Mouse (Mus musculus) neural tube, embryonic 12.5 days (tissue): ENCODE measurements at regions not wholly inside any gene's neighbourhood (a gene's known extent, or its start where the extent isn't known, plus 50 kb on each side); places are given as distances from the start of the nearest gene placed in this dataset.

ENCODE experiments used
- ATAC-seq: fragments of 200-750 bp; cut with Nextera tagmentation; 2 replicates; pipeline ENCODE4 v1.8.0; 2017; ENCODE audit warnings: low read depth, mild to moderate bottlenecking, moderate TSS enrichment, moderate library complexity; ENCODE audit not compliant: low FRiP score
- H3K27ac ChIP-seq: fragments of 300-500 bp; sonication (generic); 2 replicates; pipeline ENCODE4 v1.5.1; 2016
- H3K27me3 ChIP-seq: fragments of 300-500 bp; sonication (generic); replicated peaks from 2 replicates; pipeline ENCODE4 v1.6.1; 2016; ENCODE audit warnings: mild to moderate bottlenecking
- H3K36me3 ChIP-seq: fragments of 300-500 bp; sonication (generic); 2 replicates; pipeline ENCODE4 v1.6.1; 2016; ENCODE audit warnings: mild to moderate bottlenecking
- H3K4me1 ChIP-seq: fragments of 300-500 bp; sonication (generic); 2 replicates; pipeline ENCODE4 v1.6.1; 2016
- H3K4me2 ChIP-seq: fragments of 300-500 bp; sonication (generic); replicated peaks from 2 replicates; pipeline ENCODE4 v1.6.1; 2016; ENCODE audit warnings: mild to moderate bottlenecking
- H3K4me3 ChIP-seq: fragments of 300-500 bp; sonication (generic); 2 replicates; pipeline ENCODE4 v1.5.1; 2016
- H3K9ac ChIP-seq: fragments of 300-500 bp; sonication (generic); 2 replicates; pipeline ENCODE4 v1.6.1; 2016; ENCODE audit warnings: mild to moderate bottlenecking
- H3K9me3 ChIP-seq: fragments of 300-500 bp; sonication (generic); 2 replicates; pipeline ENCODE4 v1.6.1; 2016; ENCODE audit warnings: mild to moderate bottlenecking
- WGBS: fragments of 180-500 bp; shearing (Covaris S2); methylation state at CpG from one replicate; pipeline ENCODE4 v1.1.7; 2016; 5-methylcytosine and 5-hydroxymethylcytosine counted together

DNA sequence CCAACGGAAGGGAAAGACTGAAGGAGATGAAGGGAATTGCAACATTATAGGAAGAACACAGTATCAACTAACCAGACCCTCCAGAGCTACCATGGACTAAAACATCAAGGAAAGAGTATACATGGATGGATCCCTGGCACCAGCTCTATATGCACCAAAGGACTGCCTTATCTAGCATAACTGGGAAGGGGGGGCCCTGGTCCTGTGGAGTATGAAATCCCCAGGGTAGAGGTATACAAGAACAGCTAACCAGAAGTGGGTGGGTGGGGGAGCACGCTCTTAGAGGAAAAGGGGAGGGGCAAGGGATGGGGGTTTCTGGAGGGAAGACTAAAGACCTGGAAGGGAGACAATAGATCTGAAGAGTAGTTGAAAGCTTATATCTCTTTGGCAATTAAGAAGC is 1085.0 kb upstream of the Pcdh20 start:
- Histone ChIP-seq H3K4me1 (no peaks in the 10 kb centered on the region), H3K9me3 (no peaks in the 10 kb centered on the region), H3K4me2 (no peak overlapping the region), H3K27ac (no peak overlapping the region), H3K27me3 (no peaks in the 10 kb centered on the region), H3K4me3 (no peak overlapping the region), H3K36me3 (no peaks in the 10 kb centered on the region), H3K9ac (no peak overlapping the region)
- 66% methylated on average over 2 of the region's 2 CpGs for WGBS
- ATAC-seq = no peak

DNA sequence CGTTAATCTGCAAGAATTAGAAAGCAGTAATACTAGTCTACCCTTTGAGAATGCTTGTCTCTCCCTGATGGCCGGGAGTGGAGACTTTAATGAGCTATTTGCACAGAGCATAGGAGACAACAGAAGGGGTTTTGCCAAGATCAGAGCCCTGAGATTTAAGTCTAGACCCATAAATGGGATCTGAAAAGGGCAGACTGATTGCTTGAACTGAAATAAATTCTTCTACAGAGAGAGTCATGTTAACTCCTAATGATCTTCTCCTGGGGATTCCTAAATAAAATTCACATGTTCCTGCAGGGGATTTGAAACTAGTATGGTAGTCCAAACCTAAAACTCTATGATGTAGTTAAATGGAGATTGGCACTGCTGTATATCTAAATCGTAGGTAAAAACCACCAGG is 1082.9 kb upstream of the Pcdh20 start:
- no peak overlapping the region for H3K9ac ChIP-seq
- no peaks in the 10 kb centered on the region for H3K27me3 ChIP-seq
- H3K27ac ChIP-seq = no peak overlapping the region
- H3K4me1 ChIP-seq = no peaks in the 10 kb centered on the region
- H3K4me3 ChIP-seq = no peak overlapping the region
- 67% methylated on average over 3 of the region's 3 CpGs for WGBS
- H3K9me3 ChIP-seq = no peaks in the 10 kb centered on the region
- no peaks in the 10 kb centered on the region for H3K36me3 ChIP-seq
- no peak overlapping the region for H3K4me2 ChIP-seq
- no peak for ATAC-seq
